Mouse (Mus musculus): ENCODE measurements around the gene Lsamp. TPM values are rescaled to one million over a fixed set of nuclear protein-coding genes. Genes with fewer than 3 reads are reported as not detected.

Lsamp gene
- polyA plus RNA-seq, 1 experiment from 2014 or later: 0.12 TPM

DNA sequence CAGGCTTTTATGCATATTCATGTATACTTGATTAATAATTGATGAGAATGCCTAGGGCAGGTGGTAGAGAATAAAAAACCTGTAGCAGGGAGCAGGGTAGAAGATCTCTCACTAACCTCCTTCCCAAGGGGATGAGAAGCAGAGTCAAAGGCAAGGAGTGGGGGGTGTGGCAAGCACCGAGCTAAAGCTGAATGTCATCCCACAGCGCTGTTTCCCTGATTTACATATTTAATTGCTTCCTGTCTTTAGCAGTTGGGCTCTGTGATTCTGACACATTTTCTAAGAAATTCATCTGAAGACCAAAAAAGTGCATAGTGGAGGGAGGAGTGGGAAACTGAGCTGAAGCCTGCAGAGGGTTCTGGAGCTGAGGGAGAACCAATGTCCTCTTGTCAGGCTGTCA is 708.1 kb downstream of the Lsamp start:
- H3K4me3 ChIP-seq (replicated peaks): no peak overlapping the region
- no peaks in the 10 kb centered on the region for H3K36me3 ChIP-seq (replicated peaks)
- WGBS (ENCODE audit: insufficient replicate concordance): 17% methylated on average over 2 of the region's 2 CpGs
- H3K4me2 ChIP-seq: no peak overlapping the region
- H3K4me1 ChIP-seq (replicated peaks): no peaks in the 10 kb centered on the region
- no peaks in the 10 kb centered on the region for H3K27me3 ChIP-seq
- no peaks in the 10 kb centered on the region for H3K9me3 ChIP-seq (replicated peaks)
- no peak overlapping the region for H3K9ac ChIP-seq
- no peak overlapping the region for H3K27ac ChIP-seq (replicated peaks)
- no peak for ATAC-seq (ENCODE audit: insufficient read depth)

DNA sequence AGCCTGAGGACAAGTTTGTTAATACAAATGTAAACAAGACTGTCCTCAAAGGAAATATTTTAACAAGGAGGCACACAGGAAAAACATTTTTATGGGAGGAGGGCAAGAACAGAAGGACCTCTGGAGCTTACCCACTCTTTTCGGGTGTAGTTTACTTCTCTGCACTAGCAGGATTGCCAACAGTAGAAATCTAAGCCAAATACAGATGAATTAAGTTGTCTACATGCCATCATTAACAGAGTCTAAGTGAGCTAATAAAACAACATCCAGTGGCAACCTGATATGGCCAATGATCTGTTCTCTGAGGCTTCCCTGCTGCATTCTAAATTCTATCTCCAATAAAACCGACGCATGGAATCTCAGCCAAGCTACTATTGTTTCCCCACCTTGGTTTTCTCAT is 713.1 kb downstream of the Lsamp start:
- H3K36me3 ChIP-seq (replicated peaks): no peaks in the 10 kb centered on the region
- WGBS (ENCODE audit: insufficient replicate concordance): 66% methylated on average over 3 of the region's 3 CpGs
- H3K27me3 ChIP-seq: no peaks in the 10 kb centered on the region
- no peak overlapping the region for H3K27ac ChIP-seq (replicated peaks)
- H3K4me1 ChIP-seq (replicated peaks): no peaks in the 10 kb centered on the region
- no peak overlapping the region for H3K4me3 ChIP-seq (replicated peaks)
- H3K9ac ChIP-seq: no peak overlapping the region
- H3K9me3 ChIP-seq (replicated peaks): no peaks in the 10 kb centered on the region
- H3K4me2 ChIP-seq: no peak overlapping the region
- no peak for ATAC-seq (ENCODE audit: insufficient read depth)

DNA sequence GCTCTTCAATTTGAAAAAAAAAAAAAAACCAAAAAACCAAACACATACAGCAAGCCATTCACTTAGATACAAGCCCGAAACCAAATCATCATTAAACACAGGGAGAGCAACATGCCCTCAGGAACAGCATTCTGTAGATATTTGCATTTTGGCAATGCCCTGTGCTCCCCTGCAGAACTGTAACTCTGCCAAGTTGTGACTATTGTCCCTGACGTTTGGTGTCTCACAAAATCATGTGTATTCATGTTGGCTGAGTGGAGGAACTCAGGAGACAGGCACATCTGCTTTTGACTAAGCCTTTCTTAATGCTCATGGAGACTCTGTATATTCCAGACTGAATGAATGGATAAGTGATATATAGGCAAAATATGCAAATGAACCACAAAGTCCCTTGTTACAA is 724.4 kb downstream of the Lsamp start:
- Histone ChIP-seq H3K9ac (no peak overlapping the region), H3K27me3 (no peaks in the 10 kb centered on the region), H3K4me2 (no peak overlapping the region), H3K36me3 (replicated peaks) (no peaks in the 10 kb centered on the region), H3K4me1 (replicated peaks) (no peaks in the 10 kb centered on the region), H3K9me3 (replicated peaks) (no peaks in the 10 kb centered on the region), H3K27ac (replicated peaks) (no peak overlapping the region), H3K4me3 (replicated peaks) (no peak overlapping the region)
- WGBS (ENCODE audit: insufficient replicate concordance): 43% methylated on average over 2 of the region's 2 CpGs
- no peak for ATAC-seq (ENCODE audit: insufficient read depth)

- Histone ChIP-seq H3K9ac (no peak overlapping the region), H3K4me2 (no peak overlapping the region), H3K27me3 (no peaks in the 10 kb centered on the region), H3K9me3 (replicated peaks) (no peaks in the 10 kb centered on the region), H3K27ac (replicated peaks) (peak overlapping the region; percentile 33; the same call in 1 of the 2 replicates), H3K36me3 (replicated peaks) (no peaks in the 10 kb centered on the region), H3K4me1 (replicated peaks) (no peaks in the 10 kb centered on the region), H3K4me3 (replicated peaks) (no peak overlapping the region)
- ATAC-seq (ENCODE audit: insufficient read depth): peak; percentile 78
- 23% methylated on average over 4 of the region's 4 CpGs for WGBS (ENCODE audit: insufficient replicate concordance)
Observed at GRCm38 (mm10) chr16:40709574-40709973, 725.4 kb downstream of the Lsamp start.

GRCm38 (mm10) chr16:40710068-40710467 is 725.9 kb downstream of the Lsamp start:
- Histone ChIP-seq H3K9me3 (replicated peaks) (no peaks in the 10 kb centered on the region), H3K27me3 (no peaks in the 10 kb centered on the region), H3K9ac (no peak overlapping the region), H3K4me2 (peak overlapping the region; percentile 23; the same call in 1 of the 2 replicates), H3K4me3 (replicated peaks) (no peak overlapping the region), H3K27ac (replicated peaks) (peak overlapping the region; percentile 33; the same call in 1 of the 2 replicates), H3K4me1 (replicated peaks) (no peaks in the 10 kb centered on the region), H3K36me3 (replicated peaks) (no peaks in the 10 kb centered on the region)
- peak; percentile 47; the same call in 1 of the 2 replicates for ATAC-seq (ENCODE audit: insufficient read depth)
- 44% methylated on average over 3 of the region's 3 CpGs for WGBS (ENCODE audit: insufficient replicate concordance)

GRCm38 (mm10) chr16:40710491-40710890 is 726.3 kb downstream of the Lsamp start:
- Histone ChIP-seq H3K4me3 (replicated peaks) (no peak overlapping the region), H3K27ac (replicated peaks) (0 out of 2 replicates have a peak overlapping the region, but pooled peaks have one; percentile 33), H3K9ac (no peak overlapping the region), H3K36me3 (replicated peaks) (no peaks in the 10 kb centered on the region), H3K27me3 (no peaks in the 10 kb centered on the region), H3K4me1 (replicated peaks) (no peaks in the 10 kb centered on the region), H3K9me3 (replicated peaks) (no peaks in the 10 kb centered on the region), H3K4me2 (peak overlapping the region; percentile 23; the same call in 1 of the 2 replicates)
- WGBS (ENCODE audit: insufficient replicate concordance): 49% methylated on average over 5 of the region's 5 CpGs
- ATAC-seq (ENCODE audit: insufficient read depth): peak; percentile 78

DNA sequence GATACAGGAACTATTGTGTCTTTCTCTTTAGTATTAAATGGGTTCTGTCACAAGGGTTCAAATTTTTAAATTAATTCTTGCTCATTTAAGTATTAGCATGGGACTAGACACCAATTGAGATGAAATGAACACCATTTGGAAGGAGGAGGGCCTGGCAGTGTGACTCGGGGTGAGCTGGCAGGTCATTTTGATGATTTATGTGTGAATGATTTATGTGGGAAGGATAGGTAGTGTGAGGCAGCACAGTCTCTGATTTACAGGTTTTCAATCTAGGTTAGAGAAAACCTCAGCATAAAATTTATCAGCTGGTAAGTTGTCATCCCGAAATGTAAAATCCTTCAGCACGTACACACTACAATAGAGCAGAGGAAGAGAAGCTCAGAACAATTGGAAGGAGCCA is 729.6 kb downstream of the Lsamp start:
- H3K4me3 ChIP-seq (replicated peaks): no peak overlapping the region
- WGBS (ENCODE audit: insufficient replicate concordance): 55% methylated on average over 3 of the region's 3 CpGs
- H3K9ac ChIP-seq: no peak overlapping the region
- H3K27me3 ChIP-seq: no peaks in the 10 kb centered on the region
- ATAC-seq (ENCODE audit: insufficient read depth): no peak
- H3K4me1 ChIP-seq (replicated peaks): no peaks in the 10 kb centered on the region
- H3K4me2 ChIP-seq: no peak overlapping the region
- H3K9me3 ChIP-seq (replicated peaks): no peaks in the 10 kb centered on the region
- H3K36me3 ChIP-seq (replicated peaks): no peaks in the 10 kb centered on the region
- no peak overlapping the region for H3K27ac ChIP-seq (replicated peaks)

DNA sequence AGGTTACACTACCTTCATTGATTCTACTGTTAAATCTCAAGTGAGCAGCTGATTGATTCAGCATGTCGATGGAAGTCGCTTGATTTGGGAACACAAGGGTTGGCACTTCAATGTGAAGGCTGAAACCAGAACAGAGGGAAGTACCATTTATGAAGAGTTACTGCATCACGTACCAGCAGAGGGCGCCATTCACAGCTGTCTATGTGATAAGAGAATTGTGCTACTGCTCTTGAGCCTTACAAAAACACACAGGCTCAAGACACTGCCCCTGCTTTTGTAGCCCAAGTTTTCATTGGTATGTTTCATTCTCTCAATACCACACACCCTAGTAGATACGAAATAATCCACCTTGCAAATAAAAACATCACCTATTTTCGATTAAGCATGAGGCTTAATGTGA is 754.9 kb downstream of the Lsamp start:
- no peak overlapping the region for H3K4me3 ChIP-seq (replicated peaks)
- H3K4me1 ChIP-seq (replicated peaks): no peaks in the 10 kb centered on the region
- ATAC-seq (ENCODE audit: insufficient read depth): no peak
- no peak overlapping the region for H3K27ac ChIP-seq (replicated peaks)
- H3K27me3 ChIP-seq: no peaks in the 10 kb centered on the region
- H3K36me3 ChIP-seq (replicated peaks): no peaks in the 10 kb centered on the region
- no peaks in the 10 kb centered on the region for H3K9me3 ChIP-seq (replicated peaks)
- WGBS (ENCODE audit: insufficient replicate concordance): 27% methylated on average over 6 of the region's 6 CpGs
- no peak overlapping the region for H3K4me2 ChIP-seq
- H3K9ac ChIP-seq: no peak overlapping the region

DNA sequence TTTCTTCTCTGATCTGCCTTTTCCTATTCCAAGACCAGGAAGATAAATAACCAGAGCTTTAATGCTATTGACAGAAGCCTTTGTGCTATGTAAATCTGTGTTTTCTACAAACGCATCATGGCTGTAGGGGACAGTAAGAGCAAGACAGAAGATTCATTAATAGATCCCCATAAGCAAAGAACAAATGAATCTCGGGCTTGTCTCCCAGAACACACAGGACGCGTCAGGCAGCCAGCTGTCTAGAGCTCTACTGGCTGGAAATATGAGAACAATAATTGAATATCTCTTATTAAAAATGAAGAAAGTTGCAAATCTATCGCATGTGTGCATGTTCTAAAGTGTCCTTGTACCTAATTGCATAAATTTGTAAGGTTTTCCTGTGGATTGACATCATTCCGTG is 755.6 kb downstream of the Lsamp start:
- H3K4me2 ChIP-seq: no peak overlapping the region
- no peak overlapping the region for H3K4me3 ChIP-seq (replicated peaks)
- no peaks in the 10 kb centered on the region for H3K36me3 ChIP-seq (replicated peaks)
- no peak overlapping the region for H3K27ac ChIP-seq (replicated peaks)
- no peaks in the 10 kb centered on the region for H3K27me3 ChIP-seq
- H3K9me3 ChIP-seq (replicated peaks): no peaks in the 10 kb centered on the region
- no peak for ATAC-seq (ENCODE audit: insufficient read depth)
- no peaks in the 10 kb centered on the region for H3K4me1 ChIP-seq (replicated peaks)
- 69% methylated on average over 6 of the region's 6 CpGs for WGBS (ENCODE audit: insufficient replicate concordance)
- H3K9ac ChIP-seq: no peak overlapping the region

- Histone ChIP-seq H3K9me3 (replicated peaks) (no peaks in the 10 kb centered on the region), H3K4me3 (replicated peaks) (no peak overlapping the region), H3K4me2 (no peak overlapping the region), H3K27me3 (no peaks in the 10 kb centered on the region), H3K4me1 (replicated peaks) (no peaks in the 10 kb centered on the region), H3K36me3 (replicated peaks) (no peaks in the 10 kb centered on the region), H3K9ac (no peak overlapping the region), H3K27ac (replicated peaks) (no peak overlapping the region)
- 66% methylated on average over 8 of the region's 8 CpGs for WGBS (ENCODE audit: insufficient replicate concordance)
- no peak for ATAC-seq (ENCODE audit: insufficient read depth)
Observed at GRCm38 (mm10) chr16:40740273-40740672, 756.1 kb downstream of the Lsamp start.

GRCm38 (mm10) chr16:40827191-40827590 is 843.0 kb downstream of the Lsamp start:
- no peak overlapping the region for H3K4me3 ChIP-seq (replicated peaks)
- ATAC-seq (ENCODE audit: insufficient read depth): no peak
- 16% methylated on average over 1 of the region's 1 CpGs for WGBS (ENCODE audit: insufficient replicate concordance)
- no peaks in the 10 kb centered on the region for H3K36me3 ChIP-seq (replicated peaks)
- H3K27ac ChIP-seq (replicated peaks): no peak overlapping the region
- no peaks in the 10 kb centered on the region for H3K27me3 ChIP-seq
- H3K9ac ChIP-seq: no peak overlapping the region
- H3K4me2 ChIP-seq: no peak overlapping the region
- H3K4me1 ChIP-seq (replicated peaks): no peaks in the 10 kb centered on the region
- no peaks in the 10 kb centered on the region for H3K9me3 ChIP-seq (replicated peaks)

DNA sequence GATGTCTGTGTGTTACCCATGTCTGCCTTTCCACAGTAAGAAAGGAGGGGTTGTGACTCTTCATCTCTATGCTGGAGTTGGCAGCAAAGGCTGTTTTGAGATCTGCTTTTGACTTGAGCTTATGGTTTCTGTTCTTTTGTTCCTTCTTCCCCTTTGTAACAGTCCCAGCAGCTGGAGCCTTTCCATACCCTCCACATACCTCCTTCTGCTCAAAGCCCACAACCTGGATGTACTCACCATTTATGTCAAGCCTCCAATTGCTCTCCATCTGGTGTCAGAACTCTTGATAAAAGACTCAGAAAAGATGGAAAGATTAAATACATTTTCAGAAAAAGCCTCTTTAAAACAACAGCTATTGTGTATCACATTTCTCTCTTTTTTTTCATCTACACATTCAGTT is 847.4 kb downstream of the Lsamp start:
- H3K36me3 ChIP-seq (replicated peaks): no peaks in the 10 kb centered on the region
- no peaks in the 10 kb centered on the region for H3K9me3 ChIP-seq (replicated peaks)
- no peak overlapping the region for H3K9ac ChIP-seq
- H3K4me3 ChIP-seq (replicated peaks): no peak overlapping the region
- ATAC-seq (ENCODE audit: insufficient read depth): no peak
- H3K27ac ChIP-seq (replicated peaks): no peak overlapping the region
- H3K4me1 ChIP-seq (replicated peaks): no peaks in the 10 kb centered on the region
- H3K27me3 ChIP-seq: no peaks in the 10 kb centered on the region
- H3K4me2 ChIP-seq: no peak overlapping the region
